Mouse (Mus musculus) megakaryocyte, embryonic 14.5 days (primary cell): ENCODE measurements around the gene Adipor2.

Source experiments
- FLI1 ChIP-seq: IDR thresholded peaks from 2 replicates; pipeline ENCODE4 v1.6.1; 2012; ENCODE audit warnings: low read length, inconsistent platforms, mixed read lengths
- GATA1 ChIP-seq: IDR thresholded peaks from 3 replicates; pipeline ENCODE4 v1.6.1; 2012; ENCODE audit warnings: mixed read lengths, low read length, inconsistent platforms, borderline replicate concordance

DNA sequence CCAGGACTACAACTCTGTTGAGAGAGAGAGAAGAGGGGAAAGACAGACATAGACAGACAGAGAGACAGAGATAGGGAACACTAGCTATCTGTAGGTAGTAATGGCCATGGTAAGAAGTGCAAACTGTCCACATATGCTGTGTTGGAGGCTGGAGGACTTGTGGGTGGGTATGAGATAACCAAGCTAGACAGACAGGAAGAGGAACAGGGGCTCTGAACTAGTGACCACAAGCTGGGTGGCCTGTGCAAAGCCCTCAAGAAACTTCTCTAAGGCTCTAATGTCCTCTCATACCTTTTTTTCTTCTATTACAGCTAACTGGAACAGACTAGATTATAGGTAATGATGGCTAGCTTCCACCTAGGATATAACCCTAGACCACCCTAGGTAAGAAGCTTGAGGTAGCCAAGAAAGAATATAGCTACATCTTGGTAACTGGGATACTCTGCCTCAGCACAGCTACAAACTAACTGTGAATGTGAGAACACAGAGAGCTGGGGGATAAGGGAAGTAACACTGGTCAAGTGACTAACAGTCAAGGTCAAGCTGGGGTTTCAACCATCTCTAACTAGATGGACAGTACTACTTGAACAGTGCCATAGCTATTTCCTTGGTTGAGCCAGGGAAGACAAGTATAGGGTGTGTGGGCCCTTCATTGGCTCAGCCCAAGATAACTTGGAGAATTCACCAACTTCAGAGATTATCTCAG lies 44.4 kb downstream of the Adipor2 start:
- TF ChIP-seq GATA1: no peak
- TF ChIP-seq FLI1: no peak
